Mouse (Mus musculus) brain, adult 2 months (tissue): ENCODE measurements around the gene Slc39a13.

Experiments
- DNase-seq: peaks from one replicate; pipeline ENCODE4 v3.0.0; 2011; ENCODE audit warnings: low read depth, low spot score

Slc39a13 gene

DNA sequence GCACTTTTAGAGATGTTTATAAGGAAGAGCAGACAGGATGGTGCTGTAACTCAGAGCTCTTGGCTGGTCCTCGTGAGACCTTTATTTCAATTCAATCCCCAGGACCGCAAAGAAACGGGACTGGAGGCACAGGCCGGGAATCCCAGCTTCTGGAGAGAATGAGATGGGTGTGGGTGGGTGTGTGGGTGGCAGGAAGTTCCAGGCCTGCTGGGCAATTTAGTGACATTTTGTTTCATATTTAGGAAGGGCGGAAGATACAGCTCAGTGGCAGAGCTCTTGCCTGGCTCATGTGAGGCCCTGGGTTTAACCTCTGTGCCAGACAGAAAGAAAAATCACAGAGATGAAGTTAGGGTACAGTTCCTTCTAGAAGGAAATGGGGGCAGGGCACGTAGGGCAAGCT, 20.0 kb upstream of the Slc39a13 start:
- peak; percentile 39 for DNase-seq

DNA sequence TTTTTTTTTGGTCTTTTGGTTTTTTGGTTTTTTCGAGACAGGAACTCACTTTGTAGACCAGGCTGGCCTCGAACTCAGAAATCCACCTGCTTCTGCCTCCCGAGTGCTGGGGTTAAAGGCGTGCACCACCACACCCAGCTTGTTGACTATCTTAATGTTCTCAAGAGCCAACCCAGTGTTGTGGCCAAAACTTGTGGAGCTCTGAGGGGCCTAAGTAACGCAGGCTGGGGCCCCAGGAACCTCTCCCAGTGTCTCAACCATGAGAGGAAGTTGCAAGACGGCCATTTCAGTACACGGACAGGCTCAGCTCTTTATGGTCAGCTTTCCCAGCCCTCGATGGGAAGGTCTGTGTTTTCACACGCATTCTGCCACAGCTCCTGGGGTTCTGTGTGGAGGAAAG, 18.8 kb upstream of the Slc39a13 start:
- no peak for DNase-seq

DNA sequence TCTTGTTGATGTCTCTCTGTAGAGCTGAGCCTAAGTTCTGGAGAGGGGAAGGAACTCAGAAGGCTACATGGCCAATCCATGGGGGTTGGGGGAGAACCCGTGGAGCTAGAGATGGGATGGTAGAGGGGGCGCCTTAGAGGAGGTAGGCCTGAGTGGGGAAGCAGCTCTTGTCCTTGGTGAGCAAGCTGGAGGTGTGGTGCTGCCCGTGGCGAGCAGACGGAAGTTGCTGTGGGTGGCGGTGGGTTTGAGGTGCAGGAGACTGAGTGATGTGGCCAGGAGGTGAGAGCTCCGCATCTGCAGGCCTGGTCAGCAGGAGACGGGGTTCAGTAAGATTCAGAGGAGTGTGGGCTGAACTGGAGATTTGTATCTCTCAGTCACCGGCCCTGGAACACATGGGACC, 17.2 kb upstream of the Slc39a13 start:
- no peak for DNase-seq

DNA sequence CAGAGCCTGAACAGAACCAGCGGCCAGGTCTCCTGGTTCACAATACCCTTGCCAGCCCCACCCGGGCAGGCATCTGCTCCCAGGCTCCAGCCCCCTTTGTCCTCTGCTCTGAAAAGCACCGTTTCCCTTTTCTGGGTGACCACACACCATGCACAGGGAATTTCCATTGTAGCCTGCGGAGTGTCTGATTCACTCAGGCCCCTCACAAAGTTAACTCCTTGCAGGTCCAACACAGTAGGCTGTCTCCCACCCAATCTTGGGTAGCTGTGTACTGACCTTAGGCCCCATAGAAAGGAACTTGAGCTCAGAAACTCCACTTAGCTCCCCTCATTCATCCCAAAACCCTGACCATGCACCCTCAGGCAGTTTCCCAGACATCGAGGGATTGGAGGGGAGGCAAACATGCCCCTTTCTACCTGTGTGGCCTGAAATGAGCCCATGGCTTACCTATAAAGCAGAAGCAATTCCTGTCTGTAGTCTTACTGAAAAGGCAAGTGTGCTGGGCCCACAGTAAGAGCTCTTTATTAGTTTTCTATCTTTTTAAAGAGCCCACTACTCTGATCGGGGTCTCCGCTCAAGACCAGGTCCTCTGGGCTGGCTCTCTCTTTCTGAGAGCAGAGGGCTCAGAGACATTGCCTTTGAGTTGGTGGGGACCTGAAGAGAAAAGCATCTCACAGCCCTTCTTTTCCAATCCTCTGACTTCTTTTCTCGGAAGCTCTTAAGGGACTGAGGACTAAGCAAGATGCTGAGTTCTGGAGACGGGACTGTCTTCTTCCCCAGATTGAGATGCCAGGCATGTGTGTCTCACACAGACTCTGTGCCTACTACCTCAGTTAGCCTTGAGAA, 16.4 kb upstream of the Slc39a13 start:
- no peak for DNase-seq

DNA sequence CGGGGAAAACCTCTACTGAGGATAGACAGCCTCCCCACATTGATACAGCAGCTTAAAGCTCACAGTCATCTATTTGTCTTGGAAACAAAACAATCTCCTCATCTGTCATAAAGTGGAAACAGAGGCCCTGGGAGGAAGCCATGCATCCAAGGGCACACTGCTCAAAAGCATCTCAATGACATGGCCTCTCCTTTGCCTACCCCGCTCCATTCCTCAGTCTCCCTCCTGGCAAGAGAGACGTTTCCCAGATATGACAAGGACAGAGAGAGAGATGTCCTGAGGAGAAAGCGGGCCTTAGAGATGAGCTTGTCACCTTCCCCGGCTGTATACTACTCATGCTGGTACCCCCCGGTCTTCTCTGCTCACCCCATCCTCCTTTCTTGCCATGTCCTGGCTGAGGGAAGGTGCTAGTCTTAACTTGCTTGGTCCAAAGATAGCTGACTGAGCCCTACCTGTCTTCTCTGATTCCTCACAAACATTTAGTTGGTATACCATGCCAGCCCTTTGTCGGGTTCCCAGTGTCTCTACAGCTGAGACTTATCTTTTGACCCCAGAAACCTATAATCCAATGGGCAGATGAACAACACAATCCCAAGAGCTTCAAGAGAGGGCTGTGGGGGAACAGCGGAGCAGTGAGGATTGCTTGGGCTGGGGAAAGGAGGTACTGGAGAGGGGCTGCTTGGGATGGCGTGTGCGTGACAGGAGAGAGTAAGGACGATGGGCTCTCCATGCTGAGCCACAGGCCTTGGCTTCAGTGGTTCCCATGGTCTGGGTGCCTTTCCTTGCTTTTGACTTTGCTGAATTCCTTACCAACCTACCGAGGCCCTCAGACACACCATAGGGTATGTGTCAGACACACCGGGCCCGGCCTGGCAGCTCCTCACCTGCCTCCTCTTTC, 15.5 kb upstream of the Slc39a13 start:
- DNase-seq = no peak

DNA sequence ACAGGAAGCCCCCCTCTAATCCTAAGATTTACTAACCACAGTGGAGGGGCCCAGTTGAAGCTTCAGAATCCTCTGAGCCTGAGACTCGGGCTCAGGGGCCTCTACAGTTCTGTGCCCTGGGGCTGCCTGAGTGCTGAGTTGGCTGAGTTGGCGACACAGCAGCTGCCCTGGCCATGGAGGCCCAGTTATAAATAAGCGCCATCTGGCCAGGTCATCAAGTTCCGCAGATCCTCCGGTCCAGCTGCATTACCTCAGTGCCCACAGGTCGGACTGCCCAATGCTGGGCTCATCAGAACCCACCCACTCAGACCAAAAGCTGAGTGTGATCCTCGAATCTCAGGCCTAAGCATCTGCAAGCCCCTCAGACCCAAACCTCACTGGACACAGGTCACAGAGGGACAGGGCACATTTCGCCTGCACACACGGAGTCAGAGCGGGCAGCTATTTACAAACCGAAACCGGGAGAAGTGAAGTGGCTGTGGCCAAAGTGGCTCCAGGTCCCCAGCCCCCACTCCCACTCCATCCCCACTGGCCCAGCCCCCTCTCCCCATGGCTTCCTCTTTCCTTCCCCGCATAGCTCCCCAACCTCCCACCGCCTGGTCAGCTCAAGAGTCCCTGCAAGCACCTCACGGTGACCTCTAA, 14.1 kb upstream of the Slc39a13 start:
- peak; percentile 46 for DNase-seq

DNA sequence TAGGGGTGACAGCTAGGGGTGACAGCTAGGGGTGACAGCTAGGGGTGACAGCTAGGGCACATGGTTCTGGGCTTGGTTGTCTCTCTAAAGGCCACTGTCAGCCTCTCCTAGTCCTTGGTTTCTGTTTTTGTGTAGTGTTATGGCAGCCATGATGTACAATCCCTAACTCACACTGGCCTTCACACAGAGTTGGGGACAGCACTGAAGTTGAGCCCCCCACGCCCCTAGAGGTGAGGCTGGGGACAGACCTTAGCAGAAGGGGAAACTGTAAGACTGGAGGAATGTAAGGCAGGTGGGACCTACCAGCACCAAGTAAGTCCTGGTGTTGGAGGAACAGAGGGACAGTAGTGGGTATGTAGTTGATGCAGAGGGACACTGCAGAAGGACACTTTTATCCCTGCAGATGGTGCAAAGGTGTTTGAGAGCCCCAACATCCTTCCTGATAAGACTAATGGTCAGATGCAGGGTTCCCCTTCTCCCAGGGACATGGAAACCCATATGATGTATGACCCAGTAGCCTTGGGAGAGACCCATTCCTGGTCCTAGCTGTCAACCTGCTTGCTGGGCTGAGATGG, 13.2 kb upstream of the Slc39a13 start:
- no peak for DNase-seq

DNA sequence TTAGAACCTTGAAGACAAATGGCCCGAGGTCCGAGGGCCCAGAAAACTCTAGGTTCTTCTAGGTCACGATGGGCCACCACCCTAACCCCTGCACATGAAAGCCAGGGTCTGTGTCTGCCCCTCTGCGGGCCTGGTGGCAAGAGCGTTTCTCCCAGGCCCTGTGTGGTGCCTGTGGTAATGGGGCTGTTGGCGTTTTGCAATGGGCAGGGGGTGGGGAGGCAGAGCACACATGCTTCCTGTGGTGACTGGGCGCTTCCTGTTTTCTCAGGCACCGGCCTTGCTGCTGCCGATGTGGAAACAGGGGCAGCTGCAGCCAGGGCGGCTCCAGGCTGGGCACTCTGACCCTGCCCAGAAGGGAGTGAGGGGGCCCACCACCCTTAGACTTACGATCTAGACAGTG, 12.6 kb upstream of the Slc39a13 start:
- DNase-seq = peak; percentile 43

DNA sequence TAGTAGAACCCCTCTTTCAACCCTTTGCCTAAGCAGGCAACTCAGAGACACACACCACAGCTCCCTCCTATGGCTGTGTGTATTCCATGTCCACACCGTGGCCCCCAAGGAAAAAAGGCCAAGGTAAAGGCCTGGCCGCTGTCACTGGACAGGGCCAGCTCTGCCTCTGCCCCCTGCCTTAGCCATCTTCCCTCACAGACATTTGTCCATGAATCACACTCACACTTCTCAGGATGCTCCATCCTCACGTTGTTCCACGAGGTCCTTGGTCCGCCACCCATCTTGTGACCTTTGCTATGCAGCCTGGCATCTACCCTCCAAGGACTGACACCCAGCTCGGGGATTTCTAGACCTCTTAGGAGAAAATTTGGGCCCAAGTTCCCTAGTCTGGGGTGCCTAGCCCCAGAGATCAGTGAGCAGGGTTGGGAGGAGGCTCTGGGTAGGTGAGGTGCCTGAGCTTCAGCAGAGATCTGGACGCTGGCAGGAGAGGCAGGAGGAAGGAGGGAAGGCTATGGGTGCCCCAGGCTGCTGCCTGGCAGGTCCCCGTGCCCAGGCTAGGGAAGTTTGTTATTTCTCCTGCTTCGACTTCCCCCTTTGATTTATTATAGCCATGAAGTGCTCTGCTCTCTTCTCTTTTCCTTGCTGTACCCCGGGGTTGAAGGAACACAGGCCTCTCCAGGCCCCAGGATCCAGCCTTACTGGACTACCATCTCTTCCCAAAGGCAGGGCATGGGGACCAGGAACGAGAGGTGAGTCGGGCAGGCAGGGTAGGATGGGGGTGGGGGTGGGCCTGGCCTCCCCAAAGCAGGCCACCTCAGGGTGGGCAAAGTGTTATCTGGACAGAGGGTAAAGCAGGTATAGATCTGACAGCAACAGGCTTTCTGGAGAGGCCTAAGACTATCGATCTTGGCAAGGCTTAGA, 11.8 kb upstream of the Slc39a13 start, which contains the start of gene Spi1:
Spi1 (plus strand) TSS at position 616 of the 921 bp plus-strand sequence.
- DNase-seq = no peak

DNA sequence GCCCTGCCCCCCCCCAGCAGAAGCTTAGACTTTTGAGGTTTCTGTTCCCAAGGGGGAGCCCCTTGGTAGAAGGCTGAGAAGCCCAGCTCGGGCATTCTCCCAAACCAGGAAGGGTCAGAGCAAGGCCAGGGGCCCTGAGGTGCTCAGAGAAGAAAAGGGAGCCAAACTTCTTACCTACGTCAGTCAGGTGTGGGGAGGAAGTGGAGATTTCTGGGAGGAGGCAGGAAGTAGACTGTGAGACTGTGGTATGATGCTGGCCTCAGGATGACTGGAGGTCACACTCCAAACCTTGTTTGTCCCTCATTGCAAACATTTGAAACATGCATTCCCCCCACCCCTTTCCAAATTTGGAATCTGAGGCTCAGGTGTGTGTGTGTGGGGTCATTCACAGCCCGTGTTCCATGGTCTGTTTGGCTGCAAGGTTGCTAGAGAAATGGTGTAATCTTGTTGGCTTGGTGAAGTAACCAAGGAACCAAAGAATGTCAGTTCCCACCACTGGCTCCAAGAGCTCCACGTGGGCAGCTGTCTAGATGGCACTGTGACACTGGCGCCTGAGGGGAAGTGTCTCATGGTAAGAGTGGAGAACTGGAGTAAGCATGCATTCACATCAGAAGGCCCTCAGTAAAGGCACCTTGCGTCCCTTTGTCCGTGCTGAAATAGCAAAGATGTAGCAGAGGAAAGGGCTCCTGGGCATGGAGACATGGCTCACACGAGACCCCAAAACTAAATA, 10.7 kb upstream of the Slc39a13 start:
- peak; percentile 36 for DNase-seq

DNA sequence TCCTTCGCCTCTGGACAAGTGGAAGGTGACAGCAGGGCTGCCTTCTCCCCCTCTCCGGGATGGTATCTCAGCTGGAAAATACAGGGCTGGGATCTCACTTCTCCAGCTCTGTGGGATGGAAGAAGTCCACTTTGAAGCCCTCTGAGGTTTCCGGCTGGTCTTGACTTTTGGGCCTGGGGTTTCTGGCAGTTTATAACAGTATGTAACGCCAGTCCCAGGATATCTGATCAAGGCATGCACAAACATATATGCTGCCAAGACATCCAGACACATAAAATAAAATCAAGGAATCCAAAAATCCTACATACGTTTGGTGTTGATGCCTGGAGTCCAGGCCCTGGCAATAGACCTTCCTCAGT, 8.8 kb upstream of the Slc39a13 start:
- no peak for DNase-seq

DNA sequence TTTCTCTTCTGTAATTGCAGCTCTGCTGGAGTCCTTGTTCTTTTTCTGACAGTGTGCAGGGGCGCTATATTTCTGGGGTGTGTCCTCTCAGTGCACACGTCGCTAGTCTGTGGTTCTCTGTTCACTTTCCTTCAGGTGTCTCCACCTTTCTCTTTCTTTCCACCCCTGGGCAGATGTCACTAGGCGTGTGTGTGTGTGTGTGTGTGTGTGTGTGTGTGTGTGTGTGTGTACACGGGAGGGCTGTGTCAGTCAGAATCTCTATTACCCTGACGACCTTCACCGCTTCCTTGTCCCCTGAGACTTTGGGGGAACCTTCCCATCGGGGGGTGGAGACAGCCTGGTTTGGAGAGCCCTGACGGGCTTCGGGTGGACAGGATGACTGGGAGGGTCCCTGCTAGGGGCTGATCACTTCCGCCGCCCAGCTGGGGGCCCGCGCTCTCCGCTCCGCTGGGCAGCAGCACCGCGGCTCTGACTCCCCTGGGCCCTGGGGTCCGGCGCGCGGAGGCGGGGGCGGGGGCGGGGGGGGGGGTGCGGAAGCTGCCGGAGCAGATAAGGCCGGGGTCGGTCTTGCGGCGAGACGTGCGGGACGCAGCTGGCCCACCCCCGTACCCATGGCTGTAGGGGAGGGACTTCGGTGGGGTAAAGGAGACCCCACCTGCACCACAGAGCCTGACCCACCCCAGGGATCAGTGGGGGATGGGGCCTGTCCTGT, 8.3 kb upstream of the Slc39a13 start:
- peak; percentile 34 for DNase-seq

DNA sequence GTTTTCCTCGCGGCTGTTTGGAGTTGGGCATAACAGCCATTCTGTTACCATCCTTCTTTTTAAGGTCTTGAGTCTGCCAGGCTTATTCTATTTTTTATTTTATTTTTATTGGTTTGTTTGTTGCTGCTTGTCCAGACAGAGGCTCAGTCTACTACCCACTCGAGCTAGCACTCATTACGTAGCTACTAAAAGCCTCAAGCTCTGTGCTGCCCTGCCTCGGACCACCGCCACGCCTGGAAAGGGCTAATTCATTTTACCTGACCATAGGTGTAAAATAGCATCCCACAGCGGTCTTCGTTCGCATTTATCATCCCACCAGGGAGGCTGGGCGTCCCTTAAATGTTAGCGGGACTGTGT, 7.7 kb upstream of the Slc39a13 start:
- DNase-seq = no peak

DNA sequence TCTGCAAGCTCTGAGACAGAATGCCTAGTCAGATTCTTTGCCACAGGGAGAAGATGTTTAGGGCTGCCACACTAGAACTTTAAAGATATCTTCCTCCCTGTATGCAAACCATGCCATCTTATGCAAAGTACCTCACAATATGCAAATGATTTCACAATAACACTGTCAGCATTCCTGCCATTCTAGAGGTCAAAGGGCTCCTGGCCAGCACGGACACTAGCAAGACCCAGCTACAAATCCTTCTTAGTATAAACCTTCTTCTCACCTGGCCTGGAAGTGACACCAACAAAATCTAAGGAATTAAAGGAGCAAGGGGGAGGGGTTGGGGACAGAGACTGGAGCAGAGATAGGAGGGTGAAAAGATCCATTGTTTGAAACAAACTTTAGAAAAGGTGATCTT, 1.9 kb upstream of the Slc39a13 start:
- DNase-seq = no peak

DNA sequence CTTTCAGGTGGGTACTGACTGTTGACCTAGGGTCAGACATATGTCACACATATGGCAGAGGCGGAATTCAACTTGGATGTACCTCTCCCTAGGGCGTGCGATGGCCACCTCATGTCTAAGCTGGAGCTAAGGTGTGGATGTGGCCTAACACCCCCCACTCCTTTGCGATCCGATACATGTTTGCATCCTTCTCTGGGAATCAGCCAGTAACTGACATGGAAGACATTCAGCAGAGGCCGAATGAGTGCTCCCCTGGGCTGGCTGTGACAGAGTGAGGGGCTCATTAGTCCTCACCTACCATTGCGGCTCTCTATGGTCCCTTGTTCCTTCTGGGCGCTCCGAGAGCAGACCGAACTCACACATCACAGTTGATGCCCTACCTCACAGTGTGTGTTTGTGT, 842 bp upstream of the Slc39a13 start:
- no peak for DNase-seq

DNA sequence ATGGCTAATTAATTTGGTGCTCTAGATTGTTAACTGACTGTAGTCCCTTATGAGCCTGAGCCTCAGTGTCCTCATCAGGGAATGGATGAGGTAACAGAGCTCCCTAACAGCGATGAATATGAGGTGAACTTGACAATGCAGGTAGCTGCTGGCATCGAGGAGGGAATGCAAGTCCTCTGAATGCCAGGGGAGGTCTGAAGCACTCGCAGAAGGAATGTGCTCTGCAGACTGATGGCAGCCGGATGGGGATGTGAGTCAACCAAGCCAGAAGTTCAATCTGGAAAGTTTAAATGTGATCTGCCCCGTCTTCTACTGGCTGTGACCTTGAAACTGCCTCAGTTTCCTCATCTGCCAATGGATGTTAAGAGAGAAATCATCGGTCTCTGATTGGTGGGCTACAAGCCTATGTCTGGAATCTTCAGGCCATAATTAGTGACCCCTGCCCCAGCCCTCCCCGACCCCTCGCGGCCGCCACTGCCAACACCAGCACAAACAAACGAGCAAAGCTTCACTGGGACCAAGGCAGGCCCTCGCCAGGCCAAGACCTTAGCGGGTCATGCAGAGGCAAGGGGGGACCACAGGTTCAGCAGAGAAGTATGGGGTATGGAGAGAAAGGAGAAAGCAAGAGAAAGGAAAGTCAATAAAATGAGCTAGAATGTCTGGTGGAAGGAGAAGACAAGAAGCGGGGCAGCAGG, 764 bp downstream of the Slc39a13 start:
- DNase-seq = peak; percentile 53

DNA sequence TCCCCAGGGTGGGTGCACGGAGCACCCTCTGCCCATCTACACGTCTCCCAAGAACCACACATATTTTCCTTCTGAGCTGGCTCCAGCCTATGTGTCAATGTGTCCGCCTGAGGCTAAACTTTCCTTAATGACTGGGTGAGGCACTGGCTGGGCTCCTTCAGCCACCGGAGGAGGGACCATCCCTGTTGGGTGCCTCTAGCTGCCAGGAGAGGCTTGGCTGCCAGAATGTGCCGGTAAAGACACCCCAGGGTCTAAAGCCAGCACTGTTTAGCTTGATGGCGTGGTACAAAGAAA, 1.4 kb downstream of the Slc39a13 start:
- DNase-seq = no peak

DNA sequence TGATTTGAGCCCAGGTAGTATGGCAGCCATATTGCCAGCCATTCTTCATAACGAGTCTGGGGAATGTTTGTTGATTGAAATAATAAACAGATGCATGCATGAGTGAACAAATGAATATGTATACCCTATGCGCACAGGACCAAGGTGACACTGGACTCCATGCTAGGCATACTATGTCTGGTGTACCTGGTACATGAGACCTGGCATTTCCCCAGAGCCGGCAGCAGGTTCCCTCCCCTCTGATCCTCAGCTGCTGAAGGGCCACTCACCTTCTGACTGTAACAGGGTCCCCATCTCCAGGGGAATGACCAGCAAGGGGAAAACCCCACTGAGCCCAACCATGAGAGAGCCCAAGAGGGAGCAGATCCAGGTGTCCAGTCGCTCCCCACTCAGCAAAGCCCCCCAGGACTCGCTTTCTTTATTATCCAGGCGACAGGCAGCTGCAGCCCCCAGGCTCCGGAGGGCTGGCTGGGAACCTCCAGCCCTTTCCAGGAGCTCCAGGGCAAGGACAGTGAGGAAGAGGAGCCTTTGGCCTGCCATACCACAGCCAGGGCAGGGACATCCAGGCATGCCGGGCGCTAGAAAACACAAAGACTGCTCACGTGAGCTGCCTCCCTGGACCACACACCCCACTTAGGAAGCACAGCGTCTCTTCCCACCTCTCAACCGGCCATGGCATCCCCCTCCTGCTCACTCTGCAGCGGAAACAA, 1.9 kb downstream of the Slc39a13 start:
- DNase-seq = no peak

DNA sequence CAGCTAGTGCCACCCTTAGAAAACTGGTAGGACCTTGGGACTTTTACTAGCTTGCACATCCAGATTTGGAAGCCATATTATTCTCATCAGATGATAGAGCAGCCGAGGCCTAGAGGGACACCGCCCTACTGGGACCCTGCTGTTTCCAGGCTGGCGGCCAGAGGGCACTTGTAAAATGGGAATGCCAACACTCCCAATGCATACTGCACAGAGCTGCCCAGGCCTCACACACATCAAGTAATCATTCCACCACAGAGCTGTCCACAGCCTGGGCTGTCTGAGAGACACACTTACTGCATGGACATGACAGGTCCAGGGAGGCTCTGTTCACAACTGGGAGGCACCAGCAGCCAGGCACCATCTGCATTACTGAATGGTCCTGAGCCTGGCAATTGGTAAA, 3.8 kb downstream of the Slc39a13 start:
- no peak for DNase-seq
